Mouse (Mus musculus) brown adipose tissue, adult 24 weeks (tissue): Measurements from ENCODE around the gene Trabd2b. TPM values are rescaled to one million over a fixed set of nuclear protein-coding genes. Genes with fewer than 3 reads are reported as not detected.
A peak's percentile ranks its signal among the peaks of the same experiment; 100 is the strongest.

Experiments
- H3K27ac ChIP-seq: fragments of 200-500 bp; replicated peaks from 2 replicates; pipeline ENCODE4 v1.5.1; 2012; ENCODE audit warnings: low read depth, mild to moderate bottlenecking, low read length
- H3K4me1 ChIP-seq: fragments of 200-500 bp; 2 replicates; pipeline ENCODE4 v1.6.1; 2012; ENCODE audit warnings: low read length, mixed read lengths; ENCODE audit not compliant: control insufficient read depth, insufficient read depth, insufficient read length
- H3K4me3 ChIP-seq: fragments of 200-500 bp; 2 replicates; pipeline ENCODE4 v1.5.1; 2012; ENCODE audit warnings: low read depth, mild to moderate bottlenecking, low read length, moderate library complexity; ENCODE audit not compliant: insufficient read depth
- polyA plus RNA-seq: library from polyadenylated mRNA; stranded (reverse); fragments of >200 nt; gene quantifications from 2 replicates; pipeline ENCODE4 v1.2.4, GENCODE M21; 2012; ENCODE audit not compliant: missing spikeins, insufficient read depth, insufficient read length

Gene Trabd2b
- 4.7 and 5.2 TPM in 2 replicates for polyA plus RNA-seq

GRCm38 (mm10) chr4:114406355-114407101 is at the start of gene Trabd2b:
Gene Trabd2b, plus strand, starts transcription at chr4:114406724.
- H3K4me1 ChIP-seq = peaks cover 7% of the 10 kb centered on the region; the same call in 1 of the 2 replicates
- peak within 1 kb of the TSS; percentile 57; the same call in 1 of the 2 replicates for H3K27ac ChIP-seq

GRCm38 (mm10) chr4:114357420-114357819 is 49.1 kb upstream of the Trabd2b start:
- no peak overlapping the region for H3K27ac ChIP-seq

More at GRCm38 (mm10) chr4:114406355-114407101, at the start of gene Trabd2b:
- peak within 1 kb of the TSS; percentile 62 for H3K4me3 ChIP-seq

DNA sequence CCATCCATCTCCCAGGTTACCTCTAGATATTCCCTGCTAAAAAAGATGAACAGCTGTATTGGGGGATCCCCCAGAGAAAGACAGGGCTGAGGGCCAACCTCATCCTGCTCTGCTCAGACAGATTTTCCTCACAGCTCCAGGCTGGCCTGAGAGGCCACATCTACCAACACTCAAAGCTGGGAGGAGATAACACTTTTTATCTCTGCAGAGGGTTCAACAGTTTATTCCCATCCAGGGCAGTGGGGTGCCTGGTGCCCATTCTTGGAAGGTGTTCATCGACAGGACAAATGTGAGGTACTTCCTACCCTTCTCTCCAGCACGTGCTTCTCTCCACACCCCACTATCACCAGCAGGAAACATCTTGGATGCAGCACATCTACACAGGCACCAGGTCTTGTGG is 47.6 kb upstream of the Trabd2b start:
- Histone ChIP-seq H3K4me3 (no peak overlapping the region), H3K27ac (no peak overlapping the region)

More at GRCm38 (mm10) chr4:114357420-114357819, 49.1 kb upstream of the Trabd2b start:
- no peak overlapping the region for H3K4me3 ChIP-seq
- H3K4me1 ChIP-seq = no peaks in the 10 kb centered on the region

DNA sequence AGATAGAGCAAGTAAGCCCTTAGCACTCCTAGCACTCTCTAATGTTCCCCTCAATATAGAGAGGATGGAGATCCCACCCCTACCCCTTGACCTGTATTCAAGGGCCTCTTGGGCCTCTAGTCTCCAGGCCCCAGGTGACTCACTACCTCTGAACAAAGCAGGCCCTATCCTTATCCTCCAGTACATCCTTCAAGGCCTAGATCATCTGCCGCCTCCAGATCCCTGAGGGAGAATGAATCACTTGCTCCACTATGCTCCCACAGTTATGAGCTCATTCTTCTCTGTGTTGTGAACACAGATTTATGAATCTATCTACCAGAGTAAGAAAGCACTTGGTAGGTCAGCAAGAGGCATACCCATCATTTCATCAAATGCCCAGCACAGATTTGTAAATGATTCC is 46.7 kb upstream of the Trabd2b start:
- H3K4me1 ChIP-seq = no peaks in the 10 kb centered on the region
- no peak overlapping the region for H3K4me3 ChIP-seq
- H3K27ac ChIP-seq = no peak overlapping the region

More for the DNA sequence above, 47.6 kb upstream of the Trabd2b start:
- H3K4me1 ChIP-seq = no peaks in the 10 kb centered on the region

DNA sequence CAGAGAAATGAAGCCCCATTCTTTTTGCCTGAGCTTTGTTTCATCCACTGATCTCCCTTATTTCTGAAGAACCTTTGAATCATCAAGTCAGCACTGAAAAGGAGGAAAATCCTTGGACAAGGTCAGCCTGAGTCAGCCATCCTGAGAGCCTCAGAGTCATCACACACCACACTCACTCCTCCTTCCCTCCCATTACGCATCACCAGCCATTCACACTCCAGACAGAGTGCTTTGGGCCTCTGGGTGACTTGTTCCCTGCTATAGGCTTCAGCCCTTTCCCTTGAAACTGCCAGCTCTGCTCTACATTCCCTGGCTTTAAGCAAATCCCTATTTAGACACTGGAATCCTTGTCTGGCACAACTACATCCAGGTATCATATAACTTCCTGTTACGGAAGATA is 45.2 kb upstream of the Trabd2b start:
- H3K4me1 ChIP-seq = no peaks in the 10 kb centered on the region
- H3K4me3 ChIP-seq = no peak overlapping the region
- H3K27ac ChIP-seq = no peak overlapping the region

GRCm38 (mm10) chr4:114365000-114365399 is 41.5 kb upstream of the Trabd2b start:
- no peak overlapping the region for H3K27ac ChIP-seq
- no peaks in the 10 kb centered on the region for H3K4me1 ChIP-seq
- H3K4me3 ChIP-seq = no peak overlapping the region

- no peaks in the 10 kb centered on the region for H3K4me1 ChIP-seq
- H3K4me3 ChIP-seq = no peak overlapping the region
- no peak overlapping the region for H3K27ac ChIP-seq
These were observed 40.9 kb upstream of the Trabd2b start for GRCm38 (mm10) chr4:114365595-114365994.

DNA sequence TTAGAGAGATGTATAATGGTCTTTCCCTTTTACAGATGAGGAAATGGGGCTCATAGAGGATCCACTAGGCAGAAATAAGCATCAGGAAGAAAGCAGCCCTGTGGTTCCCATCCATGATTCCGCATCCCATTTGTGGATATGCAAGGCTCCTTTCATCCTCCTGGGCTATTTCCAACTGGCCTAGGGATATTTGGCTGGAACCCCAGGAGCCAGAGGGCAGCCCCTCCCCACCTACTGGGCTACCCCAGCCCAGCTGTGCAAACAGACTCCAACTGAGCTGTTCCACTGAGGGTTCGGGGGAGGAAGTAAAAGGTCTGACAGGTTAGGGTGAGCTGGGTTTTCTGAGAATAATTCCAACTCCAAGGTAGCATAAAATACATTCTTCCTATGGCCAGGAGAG is 39.5 kb upstream of the Trabd2b start:
- no peaks in the 10 kb centered on the region for H3K4me1 ChIP-seq
- H3K27ac ChIP-seq = no peak overlapping the region
- no peak overlapping the region for H3K4me3 ChIP-seq

GRCm38 (mm10) chr4:114367840-114368239 is 38.7 kb upstream of the Trabd2b start:
- no peaks in the 10 kb centered on the region for H3K4me1 ChIP-seq
- no peak overlapping the region for H3K27ac ChIP-seq
- no peak overlapping the region for H3K4me3 ChIP-seq

GRCm38 (mm10) chr4:114369591-114369990 is 36.9 kb upstream of the Trabd2b start:
- no peak overlapping the region for H3K4me3 ChIP-seq
- no peaks in the 10 kb centered on the region for H3K4me1 ChIP-seq
- no peak overlapping the region for H3K27ac ChIP-seq

- Histone ChIP-seq H3K27ac (peak overlapping the region; percentile 76), H3K4me3 (no peak overlapping the region), H3K4me1 (no peaks in the 10 kb centered on the region)
These were observed 35.4 kb upstream of the Trabd2b start for GRCm38 (mm10) chr4:114370935-114371715.

GRCm38 (mm10) chr4:114372699-114373098 is 33.8 kb upstream of the Trabd2b start:
- H3K4me1 ChIP-seq = no peaks in the 10 kb centered on the region
- H3K27ac ChIP-seq = no peak overlapping the region
- H3K4me3 ChIP-seq = no peak overlapping the region

GRCm38 (mm10) chr4:114374330-114374729 is 32.2 kb upstream of the Trabd2b start:
- Histone ChIP-seq H3K4me3 (no peak overlapping the region), H3K27ac (no peak overlapping the region), H3K4me1 (no peaks in the 10 kb centered on the region)

DNA sequence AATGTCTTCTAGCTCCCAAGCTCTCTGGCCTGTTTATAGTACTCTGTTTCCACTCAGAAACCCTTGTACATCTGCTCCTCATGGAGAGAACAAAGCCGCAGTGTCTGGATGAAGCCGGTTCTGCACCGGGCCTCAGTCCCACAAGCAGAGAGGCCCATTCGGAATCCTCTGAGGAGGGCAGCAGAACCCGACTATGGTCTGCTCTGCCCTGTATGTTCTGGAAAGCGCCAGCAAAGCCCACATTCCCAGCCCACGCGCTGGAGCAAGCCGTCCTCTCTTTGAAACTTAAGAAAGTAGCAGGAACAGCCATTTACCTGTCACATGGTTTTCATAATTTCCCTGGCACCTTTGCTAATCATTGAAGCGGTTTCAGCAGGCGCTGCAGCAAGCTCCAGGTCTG is 29.0 kb upstream of the Trabd2b start:
- no peaks in the 10 kb centered on the region for H3K4me1 ChIP-seq
- no peak overlapping the region for H3K4me3 ChIP-seq
- no peak overlapping the region for H3K27ac ChIP-seq

GRCm38 (mm10) chr4:114378512-114378911 is 28.0 kb upstream of the Trabd2b start:
- Histone ChIP-seq H3K4me1 (no peaks in the 10 kb centered on the region), H3K27ac (no peak overlapping the region), H3K4me3 (no peak overlapping the region)
